Mouse (Mus musculus): Measurements from ENCODE around the gene Ccdc13. TPM values are rescaled to one million over a fixed set of nuclear protein-coding genes. Genes with fewer than 3 reads are reported as not detected.

Ccdc13 gene
- polyA plus RNA-seq, 1 experiment from 2014 or later = 3.6 TPM

- Histone ChIP-seq H3K4me1 (ENCODE audit: control insufficient read depth, insufficient read depth, low read length) (peaks cover 20% of the 10 kb centered on the region), H3K27ac (ENCODE audit: low read depth, low read length) (no peak overlapping the region), H3K9ac (ENCODE audit: low read length) (no peak overlapping the region), H3K27me3 (ENCODE audit: control insufficient read depth, insufficient read depth, low read length) (no peaks in the 10 kb centered on the region), H3K36me3 (ENCODE audit: control insufficient read depth, insufficient read depth, low read length) (peaks cover 16% of the 10 kb centered on the region; the same call in 1 of the 2 replicates), H3K4me2 (ENCODE audit: low read depth) (no peak overlapping the region), H3K9me3 (ENCODE audit: control insufficient read depth, low read length) (no peaks in the 10 kb centered on the region), H3K4me3 (ENCODE audit: low read depth, low read length) (no peak overlapping the region)
- ATAC-seq (ENCODE audit: insufficient read depth, low FRiP score, low TSS enrichment) (no peak), DNase-seq (ENCODE audit: low spot score) (no peak)
- WGBS = 90% methylated on average over 10 of the region's 10 CpGs
These were observed 77.0 kb downstream of the Ccdc13 start for GRCm38 (mm10) chr9:121762248-121762647.

GRCm38 (mm10) chr9:121761787-121762186 lies 77.5 kb downstream of the Ccdc13 start:
- Histone ChIP-seq H3K9ac (ENCODE audit: low read length) (no peak overlapping the region), H3K4me3 (ENCODE audit: low read depth, low read length) (no peak overlapping the region), H3K4me2 (ENCODE audit: low read depth) (no peak overlapping the region; the same call in 1 of the 2 replicates), H3K4me1 (ENCODE audit: control insufficient read depth, insufficient read depth, low read length) (peaks cover 20% of the 10 kb centered on the region), H3K36me3 (ENCODE audit: control insufficient read depth, insufficient read depth, low read length) (peaks cover 14% of the 10 kb centered on the region; the same call in 1 of the 2 replicates), H3K9me3 (ENCODE audit: control insufficient read depth, low read length) (no peaks in the 10 kb centered on the region), H3K27ac (ENCODE audit: low read depth, low read length) (0 out of 2 replicates have a peak overlapping the region, but pooled peaks have one; percentile 4), H3K27me3 (ENCODE audit: control insufficient read depth, insufficient read depth, low read length) (no peaks in the 10 kb centered on the region)
- 83% methylated on average over 8 of the region's 8 CpGs for WGBS
- no peak for ATAC-seq (ENCODE audit: insufficient read depth, low FRiP score, low TSS enrichment)
- no peak for DNase-seq (ENCODE audit: low spot score)

DNA sequence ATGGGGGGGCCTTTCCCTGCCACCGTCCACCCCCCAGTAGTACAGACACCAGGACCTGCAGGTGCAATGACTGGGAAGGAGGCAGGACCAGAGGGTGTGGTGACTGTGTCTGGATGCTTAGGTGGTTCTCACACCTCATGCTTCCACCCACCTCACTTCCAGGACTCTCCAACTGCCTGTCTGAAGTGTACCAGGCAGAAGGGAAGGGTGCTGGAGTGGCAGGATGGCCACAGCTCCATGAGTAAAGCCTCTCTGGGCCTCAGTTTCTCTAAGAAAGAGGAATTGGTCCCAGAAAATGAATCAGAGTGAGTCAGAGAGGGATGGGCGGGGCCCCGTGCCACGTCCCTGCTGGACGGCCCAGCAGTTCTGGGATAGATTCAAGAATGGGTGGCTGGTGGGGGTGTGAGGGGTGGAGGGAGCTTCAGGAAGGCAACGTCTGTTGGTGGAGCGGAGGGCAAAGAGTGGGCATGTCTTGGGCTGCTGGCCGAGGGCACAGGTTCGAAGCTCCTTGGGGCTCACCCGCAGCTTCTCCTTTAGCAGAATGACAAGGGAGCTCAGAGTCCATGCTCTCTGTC lies 78.1 kb downstream of the Ccdc13 start:
- H3K36me3 ChIP-seq (ENCODE audit: control insufficient read depth, insufficient read depth, low read length) = peaks cover 12% of the 10 kb centered on the region; the same call in 1 of the 2 replicates
- WGBS = 65% methylated on average over 10 of the region's 10 CpGs
- H3K27ac ChIP-seq (ENCODE audit: low read depth, low read length) = no peak overlapping the region

GRCm38 (mm10) chr9:121760271-121761090 lies 78.8 kb downstream of the Ccdc13 start:
- peak overlapping the region; percentile 92 for H3K27ac ChIP-seq (ENCODE audit: low read depth, low read length)
- peak; percentile 64 for ATAC-seq (ENCODE audit: insufficient read depth, low FRiP score, low TSS enrichment)
- H3K4me1 ChIP-seq (ENCODE audit: control insufficient read depth, insufficient read depth, low read length) = peaks cover 20% of the 10 kb centered on the region
- peak overlapping the region; percentile 99 for H3K4me2 ChIP-seq (ENCODE audit: low read depth)
- H3K9ac ChIP-seq (ENCODE audit: low read length) = peak overlapping the region; percentile 92
- H3K4me3 ChIP-seq (ENCODE audit: low read depth, low read length) = peak overlapping the region; percentile 92
- H3K9me3 ChIP-seq (ENCODE audit: control insufficient read depth, low read length) = no peaks in the 10 kb centered on the region
- H3K27me3 ChIP-seq (ENCODE audit: control insufficient read depth, insufficient read depth, low read length) = no peaks in the 10 kb centered on the region
- DNase-seq (ENCODE audit: low spot score) = peak; percentile 87
- under 1% methylated on average over 41 of the region's 43 CpGs for WGBS
- H3K36me3 ChIP-seq (ENCODE audit: control insufficient read depth, insufficient read depth, low read length) = peaks cover 10% of the 10 kb centered on the region; the same call in 1 of the 2 replicates

More for the DNA sequence above, 78.1 kb downstream of the Ccdc13 start:
- Histone ChIP-seq H3K4me3 (ENCODE audit: low read depth, low read length) (peak overlapping the region; percentile 92), H3K27me3 (ENCODE audit: control insufficient read depth, insufficient read depth, low read length) (no peaks in the 10 kb centered on the region), H3K9me3 (ENCODE audit: control insufficient read depth, low read length) (no peaks in the 10 kb centered on the region), H3K4me2 (ENCODE audit: low read depth) (peak overlapping the region; percentile 99), H3K9ac (ENCODE audit: low read length) (peak overlapping the region; percentile 92), H3K4me1 (ENCODE audit: control insufficient read depth, insufficient read depth, low read length) (peaks cover 20% of the 10 kb centered on the region)
- DNase-seq (ENCODE audit: low spot score) (no peak), ATAC-seq (ENCODE audit: insufficient read depth, low FRiP score, low TSS enrichment) (no peak)

DNA sequence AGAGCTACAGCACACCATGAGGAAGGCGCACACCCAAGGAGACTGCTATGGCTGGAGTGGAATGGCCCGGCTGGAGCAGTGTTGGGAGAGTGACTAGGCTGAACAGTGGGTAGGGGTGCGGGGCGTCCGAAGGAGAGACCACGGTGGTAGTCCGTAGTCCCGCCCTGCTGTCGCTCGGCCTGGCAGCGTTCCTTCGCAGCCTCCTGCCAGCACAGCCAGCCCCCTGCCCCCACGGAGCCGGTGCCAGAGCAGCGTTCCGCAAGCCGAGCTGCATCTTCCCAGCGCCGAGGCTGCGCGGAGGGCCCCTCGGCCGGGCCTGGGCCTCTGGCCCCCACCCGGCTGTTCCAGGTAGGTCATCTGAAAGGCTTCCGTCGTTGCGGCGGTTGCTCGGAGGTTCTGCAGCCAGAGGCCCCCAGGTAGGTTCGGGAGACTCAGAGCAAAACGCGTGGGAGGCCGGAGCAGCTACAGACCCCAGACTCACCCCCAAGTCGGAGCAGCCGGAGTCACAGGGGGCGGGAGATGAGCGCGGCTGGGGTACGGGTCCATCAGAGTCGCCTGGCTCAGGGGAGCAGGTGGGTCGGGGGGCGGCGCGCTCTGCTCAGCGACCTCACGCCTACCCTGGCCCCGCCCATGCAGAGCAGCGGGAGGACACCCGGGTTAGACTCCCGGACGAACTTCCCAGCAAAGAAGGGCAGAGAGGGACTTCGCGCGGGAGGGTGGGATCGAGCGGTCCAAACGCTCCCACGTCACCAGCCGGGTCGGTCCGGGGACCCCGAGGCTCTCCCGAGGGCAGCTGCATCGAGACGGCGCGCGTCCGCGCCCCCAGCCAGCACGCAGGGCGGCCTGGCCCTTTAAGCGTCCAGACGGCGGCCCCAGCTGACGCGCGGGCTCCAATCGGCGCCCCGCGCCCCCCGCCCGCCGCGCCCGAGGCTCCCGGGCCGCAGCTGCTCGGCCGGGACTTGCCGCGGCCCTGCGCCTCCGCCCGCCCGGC lies 79.9 kb downstream of the Ccdc13 start, which contains the start of gene Zfp651:
Zfp651 (plus strand) TSS at position 240 of the 991 bp plus-strand sequence.
- DNase-seq (ENCODE audit: low spot score) (peak; percentile 89), ATAC-seq (ENCODE audit: insufficient read depth, low FRiP score, low TSS enrichment) (peak; percentile 77)
- H3K27me3 ChIP-seq (ENCODE audit: control insufficient read depth, insufficient read depth, low read length) = no peaks in the 10 kb centered on the region
- no peaks in the 10 kb centered on the region for H3K9me3 ChIP-seq (ENCODE audit: control insufficient read depth, low read length)
- peaks cover 16% of the 10 kb centered on the region for H3K36me3 ChIP-seq (ENCODE audit: control insufficient read depth, insufficient read depth, low read length)
- peak within 1 kb of the TSS; percentile 92 for H3K4me3 ChIP-seq (ENCODE audit: low read depth, low read length)
- H3K4me1 ChIP-seq (ENCODE audit: control insufficient read depth, insufficient read depth, low read length) = peaks cover 20% of the 10 kb centered on the region
- H3K27ac ChIP-seq (ENCODE audit: low read depth, low read length) = peak within 1 kb of the TSS; percentile 92
- under 1% methylated on average over 64 of the region's 97 CpGs for WGBS
- H3K9ac ChIP-seq (ENCODE audit: low read length) = peak within 1 kb of the TSS; percentile 92
- H3K4me2 ChIP-seq (ENCODE audit: low read depth) = peak within 1 kb of the TSS; percentile 99

DNA sequence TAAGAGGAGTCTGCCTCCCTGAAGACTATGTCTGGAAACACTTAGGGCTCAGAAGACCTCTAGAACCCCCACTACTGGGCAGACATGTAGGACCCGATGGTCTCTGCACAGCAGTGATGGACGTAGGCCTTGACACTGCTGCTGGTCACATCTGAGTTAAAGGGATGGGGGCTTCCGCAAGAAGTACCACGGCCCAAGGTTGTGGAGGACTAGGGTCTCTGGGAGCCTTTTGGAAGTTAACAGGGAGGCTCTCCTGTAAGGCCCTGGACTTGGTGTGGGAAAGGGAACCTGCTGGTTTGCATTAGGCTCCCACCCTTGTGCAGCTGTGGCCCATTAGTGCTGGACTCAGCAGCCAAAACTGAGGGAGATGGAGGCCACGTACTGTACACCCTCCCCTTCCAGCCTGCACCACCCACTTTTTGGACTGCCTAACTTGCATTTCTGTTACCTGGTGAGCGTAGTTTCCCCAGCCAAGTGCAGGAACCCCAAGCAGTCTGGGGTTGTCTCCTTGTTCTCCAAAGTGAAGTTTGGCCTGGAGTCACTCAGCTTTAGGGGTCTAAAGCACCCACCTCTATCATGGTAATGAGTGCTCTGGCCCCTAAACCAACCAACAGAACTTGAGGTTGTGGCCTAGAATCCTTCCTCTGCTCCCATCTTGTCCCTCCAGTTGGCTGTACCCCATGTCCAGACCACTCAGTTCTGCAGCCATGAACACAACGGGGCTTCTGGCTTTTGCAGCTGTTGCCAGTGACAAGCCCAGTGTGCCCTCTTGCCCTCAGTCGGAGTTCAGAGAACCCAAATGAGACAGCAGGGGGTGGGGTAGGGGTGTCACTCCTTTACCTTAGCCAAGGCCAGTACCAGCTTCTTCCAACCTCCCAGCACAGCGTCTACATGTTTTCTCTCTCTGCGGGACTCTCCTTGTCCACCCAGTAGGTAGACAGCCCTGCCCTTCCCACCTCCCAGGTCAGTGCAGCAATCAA lies 81.1 kb downstream of the Ccdc13 start:
- Histone ChIP-seq H3K4me2 (ENCODE audit: low read depth) (peak overlapping the region; percentile 99), H3K4me3 (ENCODE audit: low read depth, low read length) (peak overlapping the region; percentile 92), H3K27me3 (ENCODE audit: control insufficient read depth, insufficient read depth, low read length) (no peaks in the 10 kb centered on the region), H3K9ac (ENCODE audit: low read length) (no peak overlapping the region; the same call in 1 of the 2 replicates), H3K36me3 (ENCODE audit: control insufficient read depth, insufficient read depth, low read length) (peaks cover 14% of the 10 kb centered on the region), H3K9me3 (ENCODE audit: control insufficient read depth, low read length) (no peaks in the 10 kb centered on the region), H3K4me1 (ENCODE audit: control insufficient read depth, insufficient read depth, low read length) (peaks cover 20% of the 10 kb centered on the region), H3K27ac (ENCODE audit: low read depth, low read length) (no peak overlapping the region)
- DNase-seq (ENCODE audit: low spot score) = peak; percentile 33
- WGBS = 55% methylated on average over 10 of the region's 10 CpGs
- ATAC-seq (ENCODE audit: insufficient read depth, low FRiP score, low TSS enrichment) = no peak

GRCm38 (mm10) chr9:121757432-121757831 lies 81.8 kb downstream of the Ccdc13 start:
- WGBS = 74% methylated on average over 3 of the region's 3 CpGs
- peaks cover 13% of the 10 kb centered on the region for H3K36me3 ChIP-seq (ENCODE audit: control insufficient read depth, insufficient read depth, low read length)
- no peak overlapping the region for H3K4me2 ChIP-seq (ENCODE audit: low read depth)
- H3K27ac ChIP-seq (ENCODE audit: low read depth, low read length) = no peak overlapping the region
- DNase-seq (ENCODE audit: low spot score) = peak; percentile 31
- peaks cover 20% of the 10 kb centered on the region for H3K4me1 ChIP-seq (ENCODE audit: control insufficient read depth, insufficient read depth, low read length)
- ATAC-seq (ENCODE audit: insufficient read depth, low FRiP score, low TSS enrichment) = no peak
- H3K9ac ChIP-seq (ENCODE audit: low read length) = no peak overlapping the region
- H3K27me3 ChIP-seq (ENCODE audit: control insufficient read depth, insufficient read depth, low read length) = no peaks in the 10 kb centered on the region
- no peak overlapping the region for H3K4me3 ChIP-seq (ENCODE audit: low read depth, low read length)
- H3K9me3 ChIP-seq (ENCODE audit: control insufficient read depth, low read length) = no peaks in the 10 kb centered on the region

All from neural tube, embryonic 11.5 days (tissue).